Mouse (Mus musculus): ENCODE data around the gene Abi1.
A peak's percentile ranks its signal among the peaks of the same experiment; 100 is the strongest.

GRCm38 (mm10) chr2:23040001-23040646 lies at the start of gene Abi1:
- peak; percentile 92 for TF ChIP-seq POLR2A (IDR thresholded peaks at IDR 0.05; ENCODE audit: insufficient read depth, low read depth, low read length)
- TF ChIP-seq CTCF (IDR thresholded peaks at IDR 0.05; ENCODE audit: insufficient read depth, low read depth, low read length): no peak
